Mouse (Mus musculus): ENCODE data around the gene Dtl. TPM values are rescaled to one million over a fixed set of nuclear protein-coding genes. Genes with fewer than 3 reads are reported as not detected.
"Not testable (repeated sequence)": the region's sequence is repeated elsewhere in the genome, so short reads cannot be mapped to it uniquely, and the experiment has no call there.

The Dtl gene
- total RNA-seq, 2 experiments from 2014 or later = 19.7 to 20.3 TPM

DNA sequence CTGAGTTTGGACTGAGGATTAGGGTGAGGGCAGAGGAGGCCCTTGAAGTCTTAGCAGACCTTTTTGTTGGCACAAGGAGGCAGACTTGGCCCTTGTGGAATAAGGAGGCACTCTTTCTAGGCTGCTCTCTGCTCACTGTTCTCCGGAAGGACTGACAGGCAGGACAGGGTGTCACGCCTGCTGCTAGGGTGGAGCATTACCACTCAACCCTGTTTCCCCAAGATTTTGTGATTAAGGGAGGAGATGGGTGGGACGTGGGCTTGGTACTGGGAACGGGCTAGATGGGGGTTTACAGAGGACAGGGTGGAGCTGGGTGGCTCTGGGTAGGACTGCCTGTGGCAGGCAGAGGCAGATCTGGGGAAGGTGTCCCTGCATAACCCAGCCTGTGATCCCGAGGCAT, 57.4 kb downstream of the Dtl start:
- no peak for DNase-seq

DNA sequence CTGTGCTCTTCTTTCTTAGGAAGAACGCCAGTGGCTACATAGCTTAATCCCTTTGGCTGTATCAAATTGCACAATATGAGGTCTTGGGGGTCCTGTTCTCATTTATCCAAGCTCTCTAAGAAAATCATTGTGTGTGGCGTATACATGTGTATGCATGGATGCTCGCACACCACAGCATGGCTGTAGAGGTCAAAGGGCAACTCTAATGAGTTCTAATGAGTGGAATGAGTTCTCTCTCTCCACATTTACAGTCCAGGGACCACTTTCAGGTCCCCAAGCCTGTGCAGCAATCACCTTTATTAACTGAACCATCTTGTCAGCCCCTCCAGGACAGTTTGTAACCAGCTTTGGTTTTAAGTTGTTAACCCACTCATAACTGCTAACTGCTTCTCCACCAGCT, 58.3 kb downstream of the Dtl start:
- DNase-seq = no peak

DNA sequence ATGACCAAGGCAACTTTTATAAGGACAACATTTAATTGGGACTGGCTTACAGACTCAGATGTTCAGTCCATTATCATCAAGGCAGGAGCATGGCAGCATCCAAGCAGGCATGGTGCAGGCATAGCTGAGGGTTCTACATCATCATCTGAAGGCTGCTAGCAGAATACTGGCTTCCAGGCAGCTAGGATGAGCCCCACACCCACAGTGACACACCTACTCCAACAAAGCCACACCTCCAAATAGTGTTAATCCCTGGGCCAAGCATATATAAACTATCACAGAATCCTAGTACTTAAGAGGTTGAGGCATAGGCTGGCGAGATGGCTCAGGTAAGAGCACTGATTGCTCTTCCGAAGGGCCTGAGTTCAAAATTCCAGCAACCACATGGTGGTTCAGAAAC, 59.0 kb downstream of the Dtl start:
- DNase-seq = not testable (repeated sequence)

DNA sequence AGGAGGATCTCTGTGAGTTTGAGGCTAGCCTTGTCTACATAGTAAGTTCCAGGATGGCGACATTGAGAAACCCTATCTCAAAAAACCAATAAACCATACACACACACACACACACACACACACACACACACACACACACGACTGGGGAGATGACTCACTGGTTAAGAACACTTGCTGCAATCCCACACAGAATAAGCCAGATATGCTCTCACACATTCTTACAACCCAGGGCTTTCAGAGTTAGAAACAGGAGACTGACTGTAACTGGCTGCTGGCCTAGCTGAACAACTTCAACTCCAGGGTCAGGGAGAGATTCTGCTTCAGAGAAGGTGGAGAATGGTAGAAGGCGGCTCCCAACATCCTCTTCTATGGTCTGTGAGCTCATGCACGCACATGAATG, 62.1 kb downstream of the Dtl start:
- DNase-seq = no peak

DNA sequence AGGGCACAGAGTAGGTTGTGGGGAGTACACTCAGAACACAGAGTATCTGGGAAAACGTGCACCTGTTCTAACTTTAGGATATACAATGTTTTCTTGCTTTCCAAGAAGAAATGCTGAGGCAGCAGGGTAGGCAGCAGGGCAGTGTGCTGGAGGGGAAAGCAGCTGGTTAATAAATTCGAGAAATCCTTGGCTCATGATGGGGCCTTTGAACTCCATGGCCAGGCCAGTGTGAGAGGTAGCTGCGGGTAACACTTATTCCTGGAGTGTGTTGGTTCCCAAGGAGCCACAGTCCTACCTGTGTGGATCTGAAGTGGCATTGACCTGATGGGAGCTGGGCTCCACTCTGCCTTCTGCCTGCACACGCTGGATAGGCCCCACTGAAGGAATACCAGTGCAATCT, 63.0 kb downstream of the Dtl start:
- DNase-seq = no peak

DNA sequence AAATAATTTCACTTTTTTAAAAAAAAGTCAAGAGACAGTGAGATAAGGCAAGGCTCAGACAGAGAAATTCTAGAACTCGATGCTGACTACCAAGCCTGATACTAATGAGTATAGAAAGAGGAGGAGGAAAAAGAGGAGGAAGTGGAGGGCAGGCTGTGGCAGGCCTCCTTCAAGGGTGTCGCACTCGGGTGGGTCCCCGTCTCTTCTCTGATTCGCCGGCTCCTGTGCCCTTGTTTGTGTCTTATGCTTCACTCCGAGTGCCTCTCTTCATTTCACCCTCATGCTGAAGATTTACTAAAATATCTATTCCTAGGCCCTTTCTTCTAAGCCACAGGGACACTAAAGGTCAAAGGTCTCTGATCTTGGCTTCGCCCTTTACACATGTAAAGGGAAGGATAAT, 63.8 kb downstream of the Dtl start:
- no peak for DNase-seq

DNA sequence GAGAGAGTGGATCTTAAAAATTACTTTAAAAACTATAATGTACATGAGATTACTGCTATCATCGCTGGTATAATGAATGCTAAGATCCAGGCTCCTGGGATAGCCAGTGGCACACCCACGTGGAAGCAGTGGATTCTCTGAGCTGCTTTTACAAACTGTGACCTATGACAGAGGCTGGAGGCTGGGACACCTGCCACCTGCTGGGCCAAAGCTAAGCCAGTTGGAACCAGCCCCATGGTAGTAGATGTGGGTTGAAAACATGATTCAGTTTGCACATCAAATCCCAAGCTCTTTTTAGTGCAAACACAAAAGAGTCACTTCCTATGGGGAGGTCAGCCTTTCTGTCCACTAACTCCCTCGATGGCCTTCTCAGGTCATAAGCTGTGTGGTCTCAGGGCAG, 65.5 kb downstream of the Dtl start:
- DNase-seq = no peak

DNA sequence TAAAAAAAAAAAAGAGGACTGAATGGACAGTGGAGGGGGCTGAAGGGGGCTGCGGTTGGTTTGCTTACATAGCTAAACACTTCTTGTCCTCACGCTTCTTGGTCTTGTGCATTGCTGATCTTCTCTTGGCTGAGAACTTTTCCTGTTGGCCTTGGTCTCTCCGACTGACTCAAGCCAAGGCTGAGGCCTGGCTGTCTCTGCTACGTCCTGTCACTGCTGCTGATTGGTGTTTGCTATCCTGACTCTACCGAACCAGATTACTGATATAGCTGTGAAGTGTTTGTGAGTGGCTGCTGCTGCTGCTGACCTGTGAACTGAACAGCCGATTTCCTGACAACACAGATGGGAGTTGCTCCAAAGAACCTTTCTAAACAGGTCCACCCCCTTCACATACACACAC, 66.2 kb downstream of the Dtl start:
- DNase-seq = no peak

DNA sequence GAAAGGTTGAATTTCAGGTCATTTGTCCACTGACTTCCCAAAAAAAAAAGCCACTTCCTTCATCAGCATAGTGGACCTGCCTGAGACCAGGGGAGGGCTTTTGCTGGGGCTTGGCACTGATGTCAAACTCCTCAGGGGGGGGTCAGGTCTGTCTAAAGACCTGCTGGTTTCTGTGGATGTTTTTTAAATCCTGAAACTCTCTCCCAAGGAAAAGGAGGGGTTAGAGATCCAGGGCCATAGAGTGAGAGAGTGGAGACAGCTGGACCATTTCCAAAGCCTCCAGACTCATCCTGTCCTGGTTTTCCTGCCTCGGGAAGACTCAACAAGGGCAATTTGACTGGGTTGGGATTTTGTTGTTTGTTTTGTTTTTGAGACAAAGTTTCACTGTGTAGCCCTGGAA, 68.6 kb downstream of the Dtl start:
- no peak for DNase-seq

DNA sequence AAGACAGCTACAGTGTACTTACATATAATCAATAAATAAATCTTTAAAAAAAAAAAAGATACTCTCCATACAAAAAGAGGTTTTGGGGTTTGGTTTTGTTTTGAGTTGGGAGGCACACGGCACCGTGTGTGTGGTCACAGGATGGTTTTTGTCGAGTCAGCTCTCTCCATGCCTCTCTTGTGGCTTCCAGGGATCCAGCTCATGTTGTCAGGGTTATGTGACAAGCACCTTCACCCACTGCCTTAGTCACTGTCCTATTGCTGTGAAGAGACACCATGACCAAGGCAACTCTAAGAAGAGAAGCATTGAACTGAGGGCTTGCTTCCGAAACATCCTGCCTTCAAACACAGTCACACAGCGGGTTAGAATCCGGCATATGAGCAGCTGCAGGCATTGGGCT, 75.7 kb downstream of the Dtl start:
- DNase-seq = no peak

DNA sequence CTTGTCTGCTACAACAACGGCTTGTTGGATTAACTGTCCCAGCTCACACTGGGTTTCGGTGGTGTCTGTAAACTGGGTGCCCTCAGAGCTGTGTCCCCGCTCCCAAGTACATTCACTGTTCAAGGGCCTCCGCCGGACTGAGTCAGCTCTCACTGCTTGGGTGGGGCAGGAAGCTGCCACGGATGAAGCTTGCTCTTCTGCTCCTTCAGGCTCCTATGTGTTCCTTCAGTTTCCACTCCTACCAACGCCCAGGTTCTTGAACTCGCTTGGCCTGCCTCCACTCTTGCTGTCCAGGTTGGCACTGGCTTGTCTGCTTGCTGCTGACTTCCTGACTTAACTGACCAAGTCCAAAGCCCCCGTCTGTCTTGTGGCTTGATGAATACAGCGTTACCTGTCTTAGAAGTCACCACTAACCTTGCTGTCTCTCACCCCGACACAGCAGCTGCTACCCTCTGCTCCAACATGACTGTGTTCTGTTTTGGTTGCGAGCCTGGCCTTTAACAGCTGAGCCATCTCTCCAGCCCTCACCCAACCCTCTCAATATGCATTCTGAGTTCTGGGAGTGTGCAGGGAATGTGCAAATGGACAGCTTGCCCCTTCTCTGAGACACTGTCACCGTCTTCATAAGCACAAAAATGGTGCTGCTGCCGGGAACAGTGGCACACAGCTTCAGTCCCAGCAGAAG, 76.9 kb downstream of the Dtl start:
- no peak for DNase-seq

DNA sequence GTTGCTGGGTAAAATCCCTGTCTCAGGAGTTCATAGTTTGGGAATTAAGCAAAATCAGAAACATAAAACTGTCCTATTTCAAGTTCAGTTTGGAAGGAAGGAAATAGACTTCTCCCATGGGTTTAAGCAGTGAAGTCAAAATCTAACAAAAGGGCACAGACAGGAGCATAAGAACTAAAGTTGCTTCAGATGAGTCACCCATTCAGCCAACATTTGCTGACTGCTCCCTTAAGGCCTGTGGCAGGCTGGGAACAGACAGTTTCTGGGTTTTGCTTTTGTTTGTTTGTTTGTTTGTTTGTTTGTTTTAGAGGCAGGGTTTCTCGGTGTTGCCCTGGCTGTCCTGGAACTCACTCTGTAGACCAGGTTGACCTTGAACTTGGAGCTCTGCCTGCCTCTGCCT, 78.7 kb downstream of the Dtl start:
- no peak for DNase-seq

DNA sequence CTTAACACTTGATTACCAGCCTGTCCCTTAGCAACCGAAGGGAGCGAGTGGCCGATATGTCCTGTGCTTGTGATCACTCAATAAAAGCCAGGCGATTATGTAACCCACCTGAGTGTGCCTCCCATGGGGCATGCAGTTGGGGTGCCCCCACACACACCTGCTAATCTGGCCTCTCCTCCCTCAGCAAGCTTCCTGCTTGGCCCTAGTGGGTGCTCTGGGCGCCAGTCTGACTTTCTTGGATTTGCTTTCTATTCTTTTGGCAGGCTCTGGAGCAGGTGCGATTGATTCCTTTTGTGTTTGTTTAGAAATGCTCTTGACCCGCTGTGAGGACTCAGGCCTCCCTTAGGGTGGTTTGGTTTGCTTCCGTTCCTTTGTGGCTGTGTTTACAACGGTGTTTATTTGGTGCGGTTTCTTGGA, 80.3 kb downstream of the Dtl start:
- no peak for DNase-seq

DNA sequence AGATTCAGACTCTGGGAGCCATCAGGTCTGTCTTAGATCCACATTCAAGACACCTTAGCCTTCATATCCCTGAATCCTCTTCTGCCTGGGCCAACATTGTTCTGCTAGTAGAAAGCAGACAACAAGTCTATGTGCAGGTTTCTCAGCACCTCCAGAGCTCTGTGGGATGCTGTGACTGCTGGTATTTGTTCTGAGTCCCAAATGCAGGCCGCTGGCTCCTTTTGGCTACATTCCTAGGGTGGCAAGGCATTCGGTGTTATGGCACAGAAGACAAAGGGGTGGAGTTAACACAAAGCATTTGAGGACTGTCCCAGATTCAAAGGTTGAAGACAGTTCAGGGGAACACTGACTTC, 81.1 kb downstream of the Dtl start:
- DNase-seq = no peak

DNA sequence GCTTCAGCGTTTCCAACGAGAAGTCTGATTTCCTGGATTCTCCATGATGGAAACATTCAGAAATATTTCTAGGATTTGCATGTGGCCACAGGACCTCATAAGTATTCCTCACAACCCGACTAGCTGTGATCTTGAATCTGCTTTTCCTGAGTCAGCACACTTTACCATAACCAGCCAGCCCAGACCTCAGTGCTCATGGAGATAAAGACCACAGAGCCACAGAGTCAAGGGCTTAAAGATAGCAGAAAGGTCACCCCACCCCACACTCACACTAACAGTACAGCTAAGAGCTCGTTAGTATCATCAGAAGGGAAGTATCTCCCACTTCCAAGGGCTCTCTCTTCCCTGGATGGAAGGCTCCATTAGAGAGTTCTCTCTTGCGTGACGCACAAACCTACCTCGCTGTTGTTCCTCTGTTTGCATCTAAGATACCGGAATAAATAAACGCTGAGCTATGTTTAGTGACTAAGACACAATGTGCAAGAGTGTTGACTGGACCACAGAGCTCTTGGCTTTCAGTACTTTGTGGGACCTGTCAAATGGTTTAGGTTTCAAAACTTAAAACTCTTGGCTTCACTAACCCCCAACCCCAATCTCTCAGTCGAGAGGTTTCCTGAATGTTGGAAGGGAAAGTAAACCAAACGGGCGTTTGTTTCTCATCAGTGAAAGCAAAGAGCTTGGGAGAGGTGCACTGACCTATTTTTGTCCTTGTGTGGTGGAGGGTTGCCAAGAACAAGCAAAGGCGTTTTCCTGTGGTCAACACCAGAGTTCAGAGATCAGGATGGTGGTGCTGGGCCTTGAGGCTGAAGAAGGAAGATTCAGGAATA, 81.7 kb downstream of the Dtl start:
- DNase-seq = peak; percentile 66

DNA sequence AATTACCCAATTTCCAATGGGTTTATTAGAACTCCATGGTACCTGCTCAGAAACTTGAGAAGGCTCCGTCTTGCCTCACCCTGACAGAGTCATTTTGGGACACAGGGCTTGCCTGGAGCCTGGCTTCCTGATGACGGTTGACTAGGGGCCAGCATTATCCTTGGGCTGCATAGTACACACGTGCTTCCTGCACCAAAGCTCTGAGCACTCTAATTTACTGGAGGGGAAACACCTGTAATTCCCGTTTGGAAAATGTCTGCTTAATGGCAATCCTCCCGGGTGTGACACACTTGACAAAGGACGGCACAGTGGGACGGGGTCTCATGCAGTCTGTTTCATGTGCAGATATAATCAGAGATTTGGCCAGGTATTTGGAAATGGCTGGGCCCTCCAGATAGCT, 84.9 kb downstream of the Dtl start:
- peak; percentile 43 for DNase-seq

Other genes starting within 250 kb of the Dtl start
- 1 to 10 TPM; 5.6 to 6.6 TPM for gene Tmem206, start 249.6 kb downstream of the Dtl start, total RNA-seq (2021)
- gene Ppp2r5a, start 172.3 kb downstream of the Dtl start, total RNA-seq (2021) = 10 to 100 TPM; 90.7 to 95.0 TPM
- gene Ints7, start 92 bp upstream of the Dtl start, total RNA-seq (2021) = 10 to 100 TPM; 34.7 to 38.0 TPM
- 100 to 1,000 TPM in 1 of 2 experiments, 10 to 100 TPM in 1; 89.3 to 101 TPM for gene Lpgat1, start 142.3 kb upstream of the Dtl start, total RNA-seq (2021)
- 10 to 100 TPM; 29.0 to 32.1 TPM for gene Nek2, start 245.9 kb upstream of the Dtl start, total RNA-seq (2021)

Data from heart, postnatal 4 days (tissue).